Mouse (Mus musculus) forebrain, embryonic 12.5 days (tissue): ENCODE measurements around the gene Cdh8. TPM values are rescaled to one million over a fixed set of nuclear protein-coding genes. Genes with fewer than 3 reads are reported as not detected.
"Not testable (repeated sequence)": the region's sequence is repeated elsewhere in the genome, so short reads cannot be mapped to it uniquely, and the experiment has no call there.

ENCODE experiments used
- ATAC-seq: fragments of 200-750 bp; cut with Nextera tagmentation; 2 replicates; pipeline ENCODE4 v1.8.0; 2017; ENCODE audit warnings: moderate TSS enrichment; ENCODE audit not compliant: low FRiP score
- H3K27ac ChIP-seq: fragments of 300-500 bp; sonication (generic); 2 replicates; pipeline ENCODE4 v1.5.1; 2016; ENCODE audit warnings: mild to moderate bottlenecking
- H3K27me3 ChIP-seq: fragments of 300-500 bp; sonication (generic); 2 replicates; pipeline ENCODE4 v1.6.1; 2016; ENCODE audit warnings: mild to moderate bottlenecking
- H3K36me3 ChIP-seq: fragments of 300-500 bp; sonication (generic); replicated peaks from 2 replicates; pipeline ENCODE4 v1.6.1; 2016; ENCODE audit warnings: mild to moderate bottlenecking
- H3K4me1 ChIP-seq: fragments of 300-500 bp; sonication (generic); 2 replicates; pipeline ENCODE4 v1.6.1; 2016
- H3K4me2 ChIP-seq: fragments of 300-500 bp; sonication (generic); 2 replicates; pipeline ENCODE4 v1.6.1; 2016; ENCODE audit warnings: mild to moderate bottlenecking, moderate library complexity
- H3K4me3 ChIP-seq: fragments of 300-500 bp; sonication (generic); replicated peaks from 2 replicates; pipeline ENCODE4 v1.5.1; 2016; ENCODE audit warnings: mild to moderate bottlenecking
- H3K9ac ChIP-seq: fragments of 300-500 bp; sonication (generic); 2 replicates; pipeline ENCODE4 v1.6.1; 2016; ENCODE audit warnings: mild to moderate bottlenecking
- H3K9me3 ChIP-seq: fragments of 300-500 bp; sonication (generic); 2 replicates; pipeline ENCODE4 v1.6.1; 2016
- WGBS: fragments of 180-500 bp; shearing (Covaris S2); methylation state at CpG from one replicate; pipeline ENCODE4 v1.1.7; 2016; 5-methylcytosine and 5-hydroxymethylcytosine counted together
- polyA plus RNA-seq: library from polyadenylated mRNA; unstranded; fragments of >200 nt; fragmentation: Nextera tagmentation; extraction: Ambion mirVana; gene quantifications from 2 replicates; pipeline ENCODE4 v1.2.1, GENCODE M21; 2016

Gene Cdh8
- polyA plus RNA-seq, 1 experiment from 2014 or later: 16.9 TPM

DNA sequence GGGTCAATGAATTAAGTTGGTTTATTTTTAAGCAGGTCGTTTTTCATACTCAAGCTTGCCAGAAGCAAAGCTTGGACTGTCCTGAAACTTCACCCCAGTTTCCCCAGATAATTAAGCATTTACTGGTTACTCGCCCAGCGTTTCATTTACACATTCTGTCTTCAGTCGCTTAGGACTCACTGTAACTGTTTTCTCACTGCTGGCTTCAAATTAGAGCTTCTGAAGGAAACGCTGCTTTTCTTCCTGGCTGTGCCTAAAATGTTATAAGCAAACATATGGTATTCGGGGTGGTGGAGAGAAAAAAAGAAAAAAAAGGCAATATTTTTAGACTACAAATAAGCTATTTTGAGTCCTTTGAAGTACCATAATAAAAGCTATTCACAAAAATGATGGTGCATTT, 192.6 kb downstream of the Cdh8 start:
- Histone ChIP-seq H3K27ac (no peak overlapping the region), H3K4me2 (no peak overlapping the region), H3K9ac (no peak overlapping the region), H3K4me3 (no peak overlapping the region), H3K27me3 (no peaks in the 10 kb centered on the region), H3K4me1 (no peaks in the 10 kb centered on the region), H3K9me3 (no peaks in the 10 kb centered on the region), H3K36me3 (no peaks in the 10 kb centered on the region)
- ATAC-seq: no peak
- 68% methylated on average over 6 of the region's 6 CpGs for WGBS

- Histone ChIP-seq H3K36me3 (no peaks in the 10 kb centered on the region), H3K27ac (no peak overlapping the region), H3K9me3 (no peaks in the 10 kb centered on the region), H3K9ac (no peak overlapping the region), H3K27me3 (no peaks in the 10 kb centered on the region), H3K4me1 (no peaks in the 10 kb centered on the region), H3K4me3 (no peak overlapping the region), H3K4me2 (no peak overlapping the region)
- 68% methylated on average over 7 of the region's 7 CpGs for WGBS
- ATAC-seq: no peak
These were observed 211.1 kb downstream of the Cdh8 start for GRCm38 (mm10) chr8:99205194-99205593.

- Histone ChIP-seq H3K27ac (no peak overlapping the region), H3K27me3 (no peaks in the 10 kb centered on the region), H3K9ac (no peak overlapping the region), H3K4me3 (no peak overlapping the region), H3K9me3 (no peaks in the 10 kb centered on the region), H3K4me1 (no peaks in the 10 kb centered on the region), H3K4me2 (no peak overlapping the region), H3K36me3 (no peaks in the 10 kb centered on the region)
- 93% methylated on average over 2 of the region's 2 CpGs for WGBS
- ATAC-seq: no peak
These were observed 225.6 kb downstream of the Cdh8 start for GRCm38 (mm10) chr8:99190643-99191042.

GRCm38 (mm10) chr8:99186879-99187278, 229.4 kb downstream of the Cdh8 start:
- H3K4me3 ChIP-seq: no peak overlapping the region
- no peaks in the 10 kb centered on the region for H3K4me1 ChIP-seq
- H3K36me3 ChIP-seq: no peaks in the 10 kb centered on the region
- H3K27me3 ChIP-seq: no peaks in the 10 kb centered on the region
- no peaks in the 10 kb centered on the region for H3K9me3 ChIP-seq
- ATAC-seq: no peak
- 93% methylated on average over 5 of the region's 5 CpGs for WGBS
- no peak overlapping the region for H3K27ac ChIP-seq
- H3K9ac ChIP-seq: no peak overlapping the region
- no peak overlapping the region for H3K4me2 ChIP-seq

DNA sequence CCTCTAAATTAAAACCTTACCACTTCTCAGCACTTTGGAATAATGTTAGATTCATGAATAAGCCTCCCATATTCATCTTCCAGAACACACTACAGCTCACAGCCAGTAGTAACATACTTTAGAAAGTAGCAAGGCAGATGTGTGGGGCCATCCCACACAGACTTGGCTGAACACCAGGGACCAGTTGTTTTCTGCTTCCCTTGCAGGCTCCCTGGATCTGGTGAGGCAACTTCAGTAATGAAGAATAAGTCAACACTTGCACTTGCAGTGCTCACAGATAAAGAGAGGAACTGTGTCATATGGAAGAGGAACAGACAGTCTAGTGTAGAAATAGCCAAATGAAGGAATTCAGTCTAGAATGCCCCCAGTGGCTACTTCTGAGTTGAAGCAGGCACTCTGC, 232.1 kb downstream of the Cdh8 start:
- H3K9ac ChIP-seq: no peak overlapping the region
- no peaks in the 10 kb centered on the region for H3K27me3 ChIP-seq
- ATAC-seq: no peak
- H3K36me3 ChIP-seq: no peaks in the 10 kb centered on the region
- no peaks in the 10 kb centered on the region for H3K9me3 ChIP-seq
- H3K4me1 ChIP-seq: no peaks in the 10 kb centered on the region
- no peak overlapping the region for H3K27ac ChIP-seq
- no peak overlapping the region for H3K4me2 ChIP-seq
- H3K4me3 ChIP-seq: no peak overlapping the region

DNA sequence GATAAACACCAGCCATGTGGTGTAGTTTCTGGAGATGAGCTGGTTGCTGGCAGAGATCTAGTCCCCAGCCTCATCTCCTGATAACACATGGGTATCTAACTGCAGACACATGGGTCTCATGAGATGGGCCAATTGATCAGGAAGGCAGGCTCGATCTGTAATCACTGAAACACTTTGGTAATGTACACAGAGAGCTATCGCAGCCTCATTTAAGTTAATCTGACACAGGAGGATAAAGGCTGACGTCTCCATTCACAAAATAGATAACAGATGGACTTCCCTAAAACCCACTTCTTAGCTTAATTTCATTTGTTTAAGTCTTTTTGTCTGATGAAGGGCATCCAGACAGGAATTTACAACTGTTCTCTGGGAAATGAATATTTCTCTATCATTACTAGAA, 249.3 kb downstream of the Cdh8 start:
- H3K4me2 ChIP-seq: no peak overlapping the region
- no peak overlapping the region for H3K27ac ChIP-seq
- H3K9me3 ChIP-seq: no peaks in the 10 kb centered on the region
- no peak overlapping the region for H3K9ac ChIP-seq
- no peak for ATAC-seq
- no peaks in the 10 kb centered on the region for H3K4me1 ChIP-seq
- H3K4me3 ChIP-seq: no peak overlapping the region
- H3K36me3 ChIP-seq: no peaks in the 10 kb centered on the region
- no peaks in the 10 kb centered on the region for H3K27me3 ChIP-seq
- 75% methylated on average over 3 of the region's 3 CpGs for WGBS

DNA sequence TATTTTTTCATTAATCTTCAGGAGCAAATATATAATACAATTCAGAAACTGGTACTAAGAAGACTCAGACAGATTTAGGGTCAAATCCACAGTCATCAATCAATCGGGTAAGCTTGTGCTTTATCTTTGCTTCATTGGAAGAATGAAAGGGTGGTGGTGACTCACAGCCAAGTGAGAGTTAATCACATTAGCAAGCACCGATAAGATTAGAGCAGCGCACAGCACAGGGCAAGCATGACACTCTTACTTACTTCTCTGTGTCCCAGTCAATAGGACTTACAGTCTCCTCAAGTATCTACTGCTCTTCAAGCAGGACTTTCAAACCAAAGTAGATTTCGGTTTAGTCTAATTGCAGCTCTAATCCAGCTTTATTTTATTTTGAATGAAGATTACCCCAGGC, 254.6 kb downstream of the Cdh8 start:
- 44% methylated on average over 4 of the region's 4 CpGs for WGBS
- Histone ChIP-seq H3K4me2 (no peak overlapping the region), H3K36me3 (no peaks in the 10 kb centered on the region), H3K27me3 (no peaks in the 10 kb centered on the region), H3K4me1 (no peaks in the 10 kb centered on the region; the same call in 1 of the 2 replicates), H3K9me3 (no peaks in the 10 kb centered on the region), H3K4me3 (no peak overlapping the region), H3K27ac (no peak overlapping the region), H3K9ac (no peak overlapping the region)
- no peak for ATAC-seq

DNA sequence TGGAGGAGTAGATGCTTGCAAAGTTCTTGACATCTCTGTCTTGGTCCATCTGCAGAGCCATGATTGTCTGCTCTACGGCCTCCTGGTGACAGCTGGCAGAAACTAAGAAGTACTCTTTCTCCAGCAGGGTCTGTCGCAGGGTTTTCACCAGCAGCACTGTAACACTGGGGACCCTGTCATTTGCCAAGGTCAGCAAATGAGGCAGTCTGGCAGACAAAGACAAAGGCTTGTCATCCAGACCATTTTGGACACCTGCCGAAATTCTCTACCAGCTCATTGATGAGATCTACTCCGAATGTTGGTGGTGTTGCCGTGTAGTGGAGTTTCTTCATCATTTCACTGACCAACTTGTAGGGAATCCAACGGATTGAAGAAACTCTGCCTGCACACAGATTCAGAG, 270.8 kb downstream of the Cdh8 start:
- Histone ChIP-seq H3K4me3 (no peak overlapping the region), H3K9me3 (no peaks in the 10 kb centered on the region), H3K36me3 (no peaks in the 10 kb centered on the region), H3K9ac (no peak overlapping the region), H3K27ac (no peak overlapping the region), H3K4me2 (no peak overlapping the region), H3K4me1 (no peaks in the 10 kb centered on the region), H3K27me3 (no peaks in the 10 kb centered on the region)
- no peak for ATAC-seq
- WGBS: 94% methylated on average over 6 of the region's 6 CpGs

GRCm38 (mm10) chr8:99144761-99145160, 271.5 kb downstream of the Cdh8 start:
- H3K4me3 ChIP-seq, H3K4me1 ChIP-seq, H3K27me3 ChIP-seq, ATAC-seq, H3K9ac ChIP-seq, H3K9me3 ChIP-seq, H3K27ac ChIP-seq, H3K36me3 ChIP-seq, H3K4me2 ChIP-seq: not testable (repeated sequence)
- 79% methylated on average over 1 of the region's 1 CpGs for WGBS

- no peak overlapping the region for H3K4me3 ChIP-seq
- no peak overlapping the region for H3K9ac ChIP-seq
- H3K36me3 ChIP-seq: no peaks in the 10 kb centered on the region
- 84% methylated on average over 2 of the region's 2 CpGs for WGBS
- no peak for ATAC-seq
- H3K4me2 ChIP-seq: no peak overlapping the region
- no peaks in the 10 kb centered on the region for H3K9me3 ChIP-seq
- no peak overlapping the region for H3K27ac ChIP-seq
- H3K27me3 ChIP-seq: no peaks in the 10 kb centered on the region
- H3K4me1 ChIP-seq: no peaks in the 10 kb centered on the region
These were observed 317.8 kb downstream of the Cdh8 start for GRCm38 (mm10) chr8:99098453-99098852.

GRCm38 (mm10) chr8:99051344-99051743, 364.9 kb downstream of the Cdh8 start:
- H3K4me1 ChIP-seq: no peaks in the 10 kb centered on the region
- H3K27ac ChIP-seq: no peak overlapping the region
- H3K27me3 ChIP-seq: no peaks in the 10 kb centered on the region
- H3K4me2 ChIP-seq: no peak overlapping the region
- ATAC-seq: no peak
- H3K9me3 ChIP-seq: no peaks in the 10 kb centered on the region
- H3K36me3 ChIP-seq: no peaks in the 10 kb centered on the region
- no peak overlapping the region for H3K4me3 ChIP-seq
- no peak overlapping the region for H3K9ac ChIP-seq

- no peak overlapping the region for H3K4me2 ChIP-seq
- H3K36me3 ChIP-seq: no peaks in the 10 kb centered on the region
- 76% methylated on average over 8 of the region's 8 CpGs for WGBS
- H3K9me3 ChIP-seq: no peaks in the 10 kb centered on the region
- H3K9ac ChIP-seq: no peak overlapping the region
- H3K4me3 ChIP-seq: no peak overlapping the region
- ATAC-seq: no peak
- H3K27ac ChIP-seq: no peak overlapping the region
- no peaks in the 10 kb centered on the region for H3K4me1 ChIP-seq
- no peaks in the 10 kb centered on the region for H3K27me3 ChIP-seq
These were observed 367.5 kb downstream of the Cdh8 start for GRCm38 (mm10) chr8:99048664-99049363.

GRCm38 (mm10) chr8:99040423-99040822, 375.8 kb downstream of the Cdh8 start:
- WGBS: 97% methylated on average over 2 of the region's 2 CpGs
- Histone ChIP-seq H3K27me3 (no peaks in the 10 kb centered on the region), H3K9me3 (no peaks in the 10 kb centered on the region), H3K9ac (no peak overlapping the region), H3K4me3 (no peak overlapping the region), H3K27ac (no peak overlapping the region), H3K4me2 (no peak overlapping the region), H3K4me1 (no peaks in the 10 kb centered on the region), H3K36me3 (no peaks in the 10 kb centered on the region)
- ATAC-seq: no peak
